Mouse (Mus musculus) MEL (cell line): ENCODE results near the gene Pikfyve. TPM values are rescaled to one million over a fixed set of nuclear protein-coding genes. Genes with fewer than 3 reads are reported as not detected.

Source experiments
- DNase-seq: peaks from one replicate; pipeline ENCODE4 v3.0.0; 2011; ENCODE audit warnings: low read depth, low spot score
- H3K27ac ChIP-seq: 2 replicates; pipeline ENCODE4 v1.5.1; 2012; ENCODE audit warnings: low read depth, mild to moderate bottlenecking, control low read depth, low read length, moderate library complexity; ENCODE audit not compliant: control insufficient read depth
- H3K27me3 ChIP-seq, 2 experiments: fragments of 150-350 bp in 1 of 2; sonication (generic) in 1 of 2; 2 replicates each; pipeline ENCODE4 v1.6.1; 2012; ENCODE audit warnings: low read length in 2 of 2, mild to moderate bottlenecking in 2 of 2, improper control_type of control experiment in 1 of 2, moderate library complexity in 1 of 2; ENCODE audit not compliant: insufficient read depth in 2 of 2, control insufficient read depth in 1 of 2
- H3K36me3 ChIP-seq, 2 experiments: 2 replicates each; pipeline ENCODE4 v1.6.1; 2012 to 2014; ENCODE audit warnings: low read length in 2 of 2, improper control_type of control experiment in 1 of 2, inconsistent platforms in 1 of 2, mild to moderate bottlenecking in 1 of 2; ENCODE audit not compliant: insufficient read depth in 2 of 2, control insufficient read depth in 1 of 2
- H3K4me1 ChIP-seq, 2 experiments: fragments of 150-350 bp in 1 of 2; sonication (generic) in 1 of 2; 2 replicates each; pipeline ENCODE4 v1.6.1; 2012; ENCODE audit warnings: low read length in 2 of 2, improper control_type of control experiment in 1 of 2, mild to moderate bottlenecking in 1 of 2; ENCODE audit not compliant: insufficient read depth in 2 of 2, control insufficient read depth in 1 of 2
- H3K4me3 ChIP-seq, 2 experiments: fragments of 150-350 bp in 1 of 2; sonication (generic) in 1 of 2; 2 replicates each; pipeline ENCODE4 v1.5.1; 2012; ENCODE audit warnings: low read depth in 2 of 2, low read length in 2 of 2, mild to moderate bottlenecking in 2 of 2, moderate library complexity in 2 of 2, control low read depth in 1 of 2, improper control_type of control experiment in 1 of 2; ENCODE audit not compliant: control insufficient read depth in 1 of 2, insufficient read depth in 1 of 2
- H3K79me2 ChIP-seq: 2 replicates; pipeline ENCODE4 v1.6.1; 2012; ENCODE audit warnings: mild to moderate bottlenecking, low read length, moderate library complexity; ENCODE audit not compliant: control insufficient read depth, poor library complexity, insufficient read depth
- H3K9ac ChIP-seq: 2 replicates; pipeline ENCODE4 v1.6.1; 2012; ENCODE audit warnings: low read depth, mild to moderate bottlenecking, control low read depth, low read length, moderate library complexity; ENCODE audit not compliant: control insufficient read depth, poor library complexity, severe bottlenecking
- H3K9me3 ChIP-seq: fragments of 150-350 bp; sonication (generic); replicated peaks from 2 replicates; pipeline ENCODE4 v1.6.1; 2012; ENCODE audit warnings: mild to moderate bottlenecking, low read length, improper control_type of control experiment, moderate library complexity; ENCODE audit not compliant: insufficient read depth
- BHLHE40 ChIP-seq: IDR thresholded peaks from 2 replicates; pipeline ENCODE4 v1.6.1; 2012; ENCODE audit warnings: low read depth, mild to moderate bottlenecking, inconsistent platforms, low read length, improper control_type of control experiment, borderline replicate concordance
- CHD1 ChIP-seq: IDR thresholded peaks from 2 replicates; pipeline ENCODE4 v1.6.1; 2012; ENCODE audit warnings: low read depth, mild to moderate bottlenecking, inconsistent platforms, low read length, improper control_type of control experiment
- CHD2 ChIP-seq: IDR thresholded peaks from 2 replicates; pipeline ENCODE4 v1.6.1; 2011; ENCODE audit warnings: low read length, improper control_type of control experiment
- CTCF ChIP-seq, 3 experiments: IDR thresholded peaks in 2 of 3; conservative IDR thresholded peaks in 1 of 3; 2 replicates each; pipeline ENCODE4 v1.5.1; 2011 to 2012; ENCODE audit warnings: low read length in 3 of 3, low read depth in 2 of 3, mild to moderate bottlenecking in 2 of 3, improper control_type of control experiment in 1 of 3, inconsistent platforms in 1 of 3, mixed read lengths in 1 of 3, moderate library complexity in 1 of 3; ENCODE audit not compliant: control insufficient read depth in 1 of 3, insufficient read depth in 1 of 3, poor library complexity in 1 of 3, severe bottlenecking in 1 of 3
- E2F4 ChIP-seq: IDR thresholded peaks from 2 replicates; pipeline ENCODE4 v1.6.1; 2011; ENCODE audit warnings: low read depth, low read length, improper control_type of control experiment, borderline replicate concordance
- ELF1 ChIP-seq: IDR thresholded peaks from 2 replicates; pipeline ENCODE4 v1.6.1; 2014; ENCODE audit warnings: low read depth, mild to moderate bottlenecking, inconsistent platforms, low read length, improper control_type of control experiment, moderate library complexity
- EP300 ChIP-seq, 2 experiments: IDR thresholded peaks; 2 replicates each; pipeline ENCODE4 v1.6.1; 2011; ENCODE audit warnings: improper control_type of control experiment in 2 of 2, low read length in 2 of 2, low read depth in 1 of 2, mild to moderate bottlenecking in 1 of 2
- ETS1 ChIP-seq: IDR thresholded peaks from 2 replicates; pipeline ENCODE4 v1.6.1; 2012; ENCODE audit warnings: low read depth, mild to moderate bottlenecking, inconsistent platforms, low read length, improper control_type of control experiment, moderate library complexity
- GATA1 ChIP-seq: IDR thresholded peaks from 2 replicates; pipeline ENCODE4 v1.6.1; 2011; ENCODE audit warnings: low read depth, low read length, improper control_type of control experiment
- HCFC1 ChIP-seq: IDR thresholded peaks from 2 replicates; pipeline ENCODE4 v1.6.1; 2012; ENCODE audit warnings: low read depth, mild to moderate bottlenecking, inconsistent platforms, low read length, improper control_type of control experiment, moderate library complexity
- JUND ChIP-seq: IDR thresholded peaks from 2 replicates; pipeline ENCODE4 v1.6.1; 2011; ENCODE audit warnings: low read depth, mild to moderate bottlenecking, improper control_type of control experiment, low read length
- KAT2A ChIP-seq: conservative IDR thresholded peaks from 2 replicates; pipeline ENCODE4 v1.6.1; 2012; ENCODE audit warnings: low read depth, low read length, improper control_type of control experiment, inconsistent platforms
- MAX ChIP-seq: IDR thresholded peaks from 2 replicates; pipeline ENCODE4 v1.6.1; 2011; ENCODE audit warnings: low read length, improper control_type of control experiment
- MAZ ChIP-seq: IDR thresholded peaks from 2 replicates; pipeline ENCODE4 v1.6.1; 2012; ENCODE audit warnings: low read depth, mild to moderate bottlenecking, inconsistent platforms, low read length, improper control_type of control experiment
- MEF2A ChIP-seq: IDR thresholded peaks from 2 replicates; pipeline ENCODE4 v1.6.1; 2014; ENCODE audit warnings: low read depth, mild to moderate bottlenecking, inconsistent platforms, low read length, improper control_type of control experiment; ENCODE audit not compliant: poor library complexity, insufficient replicate concordance, severe bottlenecking; ENCODE audit errors: extremely low read depth
- MXI1 ChIP-seq: IDR thresholded peaks from 2 replicates; pipeline ENCODE4 v1.6.1; 2011; ENCODE audit warnings: mild to moderate bottlenecking, low read depth, low read length, improper control_type of control experiment
- MYB ChIP-seq: IDR thresholded peaks from 2 replicates; pipeline ENCODE4 v1.6.1; 2011; ENCODE audit warnings: mild to moderate bottlenecking, low read depth, low read length, improper control_type of control experiment
- MYC ChIP-seq: IDR thresholded peaks from 2 replicates; pipeline ENCODE4 v1.6.1; 2011; ENCODE audit warnings: low read depth, mild to moderate bottlenecking, low read length, improper control_type of control experiment, moderate library complexity
- NELFE ChIP-seq: IDR thresholded peaks from 2 replicates; pipeline ENCODE4 v1.6.1; 2011; ENCODE audit warnings: low read depth, low read length, improper control_type of control experiment
- NRF1 ChIP-seq: IDR thresholded peaks from 2 replicates; pipeline ENCODE4 v1.6.1; 2014; ENCODE audit warnings: low read depth, mild to moderate bottlenecking, inconsistent platforms, low read length, improper control_type of control experiment, moderate library complexity; ENCODE audit not compliant: poor library complexity, insufficient read depth, severe bottlenecking
- POLR2A ChIP-seq, 2 experiments: IDR thresholded peaks; 2 replicates each; pipeline ENCODE4 v1.6.1; 2011 to 2012; ENCODE audit warnings: low read length in 2 of 2, mild to moderate bottlenecking in 2 of 2, control low read depth in 1 of 2, improper control_type of control experiment in 1 of 2, low read depth in 1 of 2, moderate library complexity in 1 of 2; ENCODE audit not compliant: control insufficient read depth in 1 of 2, insufficient read depth in 1 of 2, poor library complexity in 1 of 2
- POLR2AphosphoS2 ChIP-seq: IDR thresholded peaks from 2 replicates; pipeline ENCODE4 v1.6.1; 2011; ENCODE audit warnings: low read length, improper control_type of control experiment
- RAD21 ChIP-seq: IDR thresholded peaks from 2 replicates; pipeline ENCODE4 v1.6.1; 2011; ENCODE audit warnings: mild to moderate bottlenecking, low read depth, low read length, improper control_type of control experiment
- RCOR1 ChIP-seq: IDR thresholded peaks from 2 replicates; pipeline ENCODE4 v1.6.1; 2012; ENCODE audit warnings: low read depth, mild to moderate bottlenecking, inconsistent platforms, low read length, improper control_type of control experiment
- SIN3A ChIP-seq: IDR thresholded peaks from 2 replicates; pipeline ENCODE4 v1.6.1; 2012; ENCODE audit warnings: low read length, improper control_type of control experiment, inconsistent platforms
- SMC3 ChIP-seq: IDR thresholded peaks from 2 replicates; pipeline ENCODE4 v1.6.1; 2011; ENCODE audit warnings: low read depth, low read length, improper control_type of control experiment
- TAL1 ChIP-seq: IDR thresholded peaks from 2 replicates; pipeline ENCODE4 v1.6.1; 2012; ENCODE audit warnings: mild to moderate bottlenecking, inconsistent platforms, low read length, moderate library complexity, mixed read lengths
- TBP ChIP-seq: IDR thresholded peaks from 2 replicates; pipeline ENCODE4 v1.8.0; 2011; ENCODE audit warnings: low read depth, low read length, improper control_type of control experiment
- TCF12 ChIP-seq: IDR thresholded peaks from 2 replicates; pipeline ENCODE4 v1.6.1; 2014; ENCODE audit warnings: low read depth, mild to moderate bottlenecking, inconsistent platforms, low read length, improper control_type of control experiment, moderate library complexity
- UBTF ChIP-seq: IDR thresholded peaks from 2 replicates; pipeline ENCODE4 v1.6.1; 2012; ENCODE audit warnings: low read depth, mild to moderate bottlenecking, inconsistent platforms, low read length, improper control_type of control experiment, moderate library complexity, borderline replicate concordance; ENCODE audit not compliant: insufficient read depth
- USF1 ChIP-seq: IDR thresholded peaks from 2 replicates; pipeline ENCODE4 v1.6.1; 2014; ENCODE audit warnings: low read depth, mild to moderate bottlenecking, inconsistent platforms, low read length, improper control_type of control experiment, moderate library complexity
- USF2 ChIP-seq, 2 experiments: IDR thresholded peaks; 2 replicates each; pipeline ENCODE4 v1.6.1; 2011 to 2012; ENCODE audit warnings: improper control_type of control experiment in 2 of 2, low read length in 2 of 2, borderline replicate concordance in 1 of 2, inconsistent platforms in 1 of 2, low read depth in 1 of 2, mild to moderate bottlenecking in 1 of 2; ENCODE audit not compliant: insufficient read depth in 1 of 2
- ZC3H11A ChIP-seq: IDR thresholded peaks from 2 replicates; pipeline ENCODE4 v1.6.1; 2012; ENCODE audit warnings: low read depth, mild to moderate bottlenecking, inconsistent platforms, low read length, improper control_type of control experiment
- ZKSCAN1 ChIP-seq: IDR thresholded peaks from 2 replicates; pipeline ENCODE4 v1.6.1; 2012; ENCODE audit warnings: low read depth, mild to moderate bottlenecking, inconsistent platforms, low read length, improper control_type of control experiment, moderate library complexity
- ZMIZ1 ChIP-seq: IDR thresholded peaks from 2 replicates; pipeline ENCODE4 v1.6.1; 2012; ENCODE audit warnings: low read depth, mild to moderate bottlenecking, inconsistent platforms, low read length, improper control_type of control experiment, moderate library complexity
- ZNF384 ChIP-seq: IDR thresholded peaks from 2 replicates; pipeline ENCODE4 v1.6.1; 2012; ENCODE audit warnings: low read depth, mild to moderate bottlenecking, inconsistent platforms, low read length, improper control_type of control experiment
- polyA plus RNA-seq, 2 experiments: library from polyadenylated mRNA; stranded (reverse) in 1 of 2; unstranded in 1 of 2; fragments of >175 nt in 1 of 2; fragments of >200 nt in 1 of 2; gene quantifications; 2 replicates each; pipeline versions ENCODE4 v1.2.1 to v1.2.4; 2012; ENCODE audit warnings: low replicate concordance in 2 of 2, low read depth in 1 of 2; ENCODE audit not compliant: insufficient read length in 2 of 2, insufficient read depth in 1 of 2, missing spikeins in 1 of 2
- total RNA-seq: library from RNA; depleted of rRNA; stranded (reverse); fragments of 300-350 nt; gene quantifications from 2 replicates; pipeline ENCODE4 v1.2.3, GENCODE M21; 2012

Pikfyve gene
- total and polyA plus RNA-seq, 3 experiments, result 11.5 to 13.3 TPM; not detected in 1

GRCm38 (mm10) chr1:65185524-65186205 is 818 bp upstream of the Pikfyve start:
- Histone ChIP-seq H3K9ac (peak overlapping the region; percentile 62), H3K27me3 (no peaks in the 10 kb centered on the region), H3K79me2 (peaks cover 17% of the 10 kb centered on the region), H3K36me3 (peaks cover 3 to 20% of the 10 kb centered on the region in 2 experiments; a peak in 3 of 4 replicates), H3K27ac (peak overlapping the region; percentile 75), H3K9me3 (no peaks in the 10 kb centered on the region), H3K4me1 (peaks cover 6 to 11% of the 10 kb centered on the region in 2 experiments; a peak in 3 of 4 replicates), H3K4me3 (peak overlapping the region; percentile 49 to 66)
- no peak for DNase-seq
- TF ChIP-seq POLR2A (IDR thresholded peaks at IDR 0.05; ENCODE audit: control insufficient read depth in 1 of 2, insufficient read depth in 1 of 2, low read depth in 1 of 2, low read length in 2 of 2, poor library complexity in 1 of 2) (no peak), TAL1 (no peak), EP300 (IDR thresholded peaks at IDR 0.05; ENCODE audit: low read depth in 1 of 2, low read length in 2 of 2) (peak in 1 of 2 experiments; percentile 64; a peak in 2 of 4 replicates), GATA1 (peak; percentile 78), MAX (no peak), TCF12 (0 out of 2 replicates have a peak, but pooled peaks have one; percentile 51), HCFC1 (no peak), MXI1 (no peak), ZNF384 (peak; percentile 60; the same call in 1 of the 2 replicates), USF2 (IDR thresholded peaks at IDR 0.05; ENCODE audit: borderline replicate concordance in 1 of 2, insufficient read depth in 1 of 2, low read depth in 1 of 2, low read length in 2 of 2) (no peak), ZMIZ1 (no peak), SMC3 (peak; percentile 21; the same call in 1 of the 2 replicates), ZKSCAN1 (no peak), ETS1 (peak; percentile 50; the same call in 1 of the 2 replicates), ELF1 (no peak), RCOR1 (peak; percentile 60), SIN3A (no peak), UBTF (no peak), JUND (no peak), KAT2A (no peak), BHLHE40 (no peak), MAZ (no peak), TBP (no peak), NELFE (no peak), MEF2A (no peak), NRF1 (no peak), E2F4 (no peak), MYC (no peak; the same call in 1 of the 2 replicates), CTCF (IDR thresholded peaks at IDR 0.05 in 2 of 3, conservative IDR thresholded peaks at IDR 0.05 in 1 of 3; ENCODE audit: control insufficient read depth in 1 of 3, insufficient read depth in 1 of 3, low read depth in 2 of 3, low read length in 3 of 3, poor library complexity in 1 of 3, severe bottlenecking in 1 of 3) (peak; percentile 18 to 53 (median 52); a peak in 5 of 6 replicates), CHD1 (no peak), USF1 (no peak), POLR2AphosphoS2 (no peak), RAD21 (peak; percentile 7; the same call in 1 of the 2 replicates), MYB (peak; percentile 28; the same call in 1 of the 2 replicates), ZC3H11A (no peak), CHD2 (no peak)
